Mouse (Mus musculus) forebrain, embryonic 13.5 days (tissue): ENCODE results near the gene Epo. TPM values are rescaled to one million over a fixed set of nuclear protein-coding genes. Genes with fewer than 3 reads are reported as not detected.

ENCODE experiments used
- ATAC-seq: fragments of 200-750 bp; cut with Nextera tagmentation; 2 replicates; pipeline ENCODE4 v1.8.0; 2017
- H3K27ac ChIP-seq: fragments of 300-500 bp; sonication (generic); 2 replicates; pipeline ENCODE4 v1.5.1; 2015; ENCODE audit warnings: inconsistent platforms, mild to moderate bottlenecking, moderate library complexity
- H3K27me3 ChIP-seq: fragments of 300-500 bp; sonication (generic); 2 replicates; pipeline ENCODE4 v1.6.1; 2015; ENCODE audit warnings: mild to moderate bottlenecking, inconsistent platforms
- H3K36me3 ChIP-seq: fragments of 300-500 bp; sonication (generic); 2 replicates; pipeline ENCODE4 v1.6.1; 2015; ENCODE audit warnings: mild to moderate bottlenecking, inconsistent platforms; ENCODE audit not compliant: poor library complexity, severe bottlenecking
- H3K4me1 ChIP-seq: fragments of 300-500 bp; sonication (generic); 2 replicates; pipeline ENCODE4 v1.6.1; 2015; ENCODE audit warnings: inconsistent platforms
- H3K4me2 ChIP-seq: fragments of 300-500 bp; sonication (generic); 2 replicates; pipeline ENCODE4 v1.6.1; 2015; ENCODE audit warnings: inconsistent platforms, mild to moderate bottlenecking, moderate library complexity
- H3K4me3 ChIP-seq: fragments of 300-500 bp; sonication (generic); 2 replicates; pipeline ENCODE4 v1.5.1; 2015; ENCODE audit warnings: mild to moderate bottlenecking, inconsistent platforms
- H3K9ac ChIP-seq: fragments of 300-500 bp; sonication (generic); 2 replicates; pipeline ENCODE4 v1.6.1; 2015; ENCODE audit warnings: mild to moderate bottlenecking, inconsistent platforms
- H3K9me3 ChIP-seq: fragments of 300-500 bp; sonication (generic); replicated peaks from 2 replicates; pipeline ENCODE4 v1.6.1; 2016; ENCODE audit warnings: inconsistent platforms
- WGBS: fragments of 180-500 bp; shearing (Covaris S2); methylation state at CpG from one replicate; pipeline ENCODE4 v1.1.7; 2015; 5-methylcytosine and 5-hydroxymethylcytosine counted together
- microRNA-seq: library from miRNA; unstranded; fragments of <30 nt; microRNA quantifications from one replicate; pipeline ENCODE4, GENCODE M21; 2016
- polyA plus RNA-seq: library from polyadenylated mRNA; unstranded; fragments of >200 nt; fragmentation: Nextera tagmentation; extraction: Ambion mirVana; gene quantifications from 2 replicates; pipeline ENCODE4 v1.2.1, GENCODE M21; 2015

Gene Epo
- polyA plus RNA-seq, 1 experiment from 2014 or later: not detected

- Histone ChIP-seq H3K27me3 (no peaks in the 10 kb centered on the region), H3K27ac (no peak overlapping the region), H3K4me1 (no peaks in the 10 kb centered on the region), H3K9me3 (no peaks in the 10 kb centered on the region), H3K36me3 (no peaks in the 10 kb centered on the region), H3K4me3 (no peak overlapping the region), H3K9ac (no peak overlapping the region), H3K4me2 (no peak overlapping the region)
- 85% methylated on average over 11 of the region's 11 CpGs for WGBS
- no peak for ATAC-seq
These were observed 92.7 kb downstream of the Epo start for GRCm38 (mm10) chr5:137440216-137440855.

DNA sequence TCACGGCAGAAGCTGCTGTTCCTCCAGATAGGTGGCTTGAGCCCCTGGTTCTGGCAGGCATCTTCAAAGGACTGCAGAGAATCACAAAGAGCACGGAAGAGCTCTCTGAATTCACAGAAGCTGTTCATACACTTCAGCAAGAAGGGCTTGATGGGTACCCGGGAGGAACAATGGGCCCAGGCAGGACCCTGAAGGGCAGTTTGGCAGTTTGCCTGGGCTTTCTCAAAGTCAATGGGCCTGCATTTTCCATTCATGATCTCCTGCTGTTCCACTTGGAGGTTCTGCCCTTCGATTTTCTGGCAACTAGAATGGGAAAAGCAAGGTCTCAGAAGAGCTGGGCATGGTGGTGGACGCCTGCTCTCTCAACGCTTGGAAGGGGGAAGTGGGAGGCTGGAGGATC lies 99.2 kb downstream of the Epo start:
- H3K4me3 ChIP-seq: no peak overlapping the region
- no peak overlapping the region for H3K4me2 ChIP-seq
- no peaks in the 10 kb centered on the region for H3K27me3 ChIP-seq
- no peaks in the 10 kb centered on the region for H3K9me3 ChIP-seq
- H3K27ac ChIP-seq: no peak overlapping the region
- peaks cover 11% of the 10 kb centered on the region for H3K4me1 ChIP-seq
- no peak for ATAC-seq
- H3K36me3 ChIP-seq: no peaks in the 10 kb centered on the region
- H3K9ac ChIP-seq: no peak overlapping the region
- 29% methylated on average over 6 of the region's 6 CpGs for WGBS

Small RNA genes within 50 kb of the gene (microRNA-seq; reads per million reads assigned to microRNA genes)
- 0.80 reads per million for gene Mir6418

Other genes with a start within 250 kb of the Epo start
- gene Ache, start 245.7 kb downstream of the Epo start, polyA plus RNA-seq: 2.7 and 4.1 TPM in 2 replicates
- 7.1 and 7.2 TPM in 2 replicates for gene Ufsp1, start 238.6 kb downstream of the Epo start, polyA plus RNA-seq
- gene Srrt, start 225.6 kb downstream of the Epo start, polyA plus RNA-seq: 145 and 150 TPM in 2 replicates
- 30.8 and 35.3 TPM in 2 replicates for gene Trip6, start 218.8 kb downstream of the Epo start, polyA plus RNA-seq
- 14.4 and 16.9 TPM in 2 replicates for gene Slc12a9, start 199.6 kb downstream of the Epo start, polyA plus RNA-seq
- 8.6 and 10.1 TPM in 2 replicates for gene Ephb4, start 183.1 kb downstream of the Epo start, polyA plus RNA-seq
- gene Zan, start 56.2 kb downstream of the Epo start, polyA plus RNA-seq: 0.08 and 0.12 TPM in 2 replicates
- 75.6 and 82.9 TPM in 2 replicates for gene Pop7, start 30.7 kb downstream of the Epo start, polyA plus RNA-seq
- gene Gigyf1, start 14.7 kb downstream of the Epo start, polyA plus RNA-seq: 16.1 and 17.5 TPM in 2 replicates
- gene Gnb2, start 268 bp upstream of the Epo start, polyA plus RNA-seq: 483 and 508 TPM in 2 replicates
- gene Actl6b, start 20.3 kb upstream of the Epo start, polyA plus RNA-seq: 144 and 174 TPM in 2 replicates
- gene Tfr2, start 36.6 kb upstream of the Epo start, polyA plus RNA-seq: 1.2 and 1.5 TPM in 2 replicates
- 31.1 and 31.9 TPM in 2 replicates for gene Mospd3, start 67.8 kb upstream of the Epo start, polyA plus RNA-seq
- 6.9 and 7.1 TPM in 2 replicates for gene Pcolce, start 80.5 kb upstream of the Epo start, polyA plus RNA-seq
- gene Fbxo24, start 95.8 kb upstream of the Epo start, polyA plus RNA-seq: 0.14 and 0.22 TPM in 2 replicates
- gene Lrch4, start 95.9 kb upstream of the Epo start, polyA plus RNA-seq: 24.5 and 25.0 TPM in 2 replicates
- 7.3 and 10.8 TPM in 2 replicates for gene Gm20605, start 95.9 kb upstream of the Epo start, polyA plus RNA-seq
- 7.7 and 8.3 TPM in 2 replicates for gene Sap25, start 108.1 kb upstream of the Epo start, polyA plus RNA-seq
- 0.08 TPM in 1 of 2 replicates, not detected in the other for gene Irs3, start 112.5 kb upstream of the Epo start, polyA plus RNA-seq
- gene Agfg2, start 151.5 kb upstream of the Epo start, polyA plus RNA-seq: 22.8 and 23.4 TPM in 2 replicates
- gene Nyap1, start 208.4 kb upstream of the Epo start, polyA plus RNA-seq: 25.0 and 26.5 TPM in 2 replicates
- 64.3 and 71.0 TPM in 2 replicates for gene Tsc22d4, start 212.5 kb upstream of the Epo start, polyA plus RNA-seq
- 38.3 and 45.0 TPM in 2 replicates for gene Ppp1r35, start 245.6 kb upstream of the Epo start, polyA plus RNA-seq